Mouse (Mus musculus): ENCODE measurements around the gene Ppp1r2. TPM values are rescaled to one million over a fixed set of nuclear protein-coding genes. Genes with fewer than 3 reads are reported as not detected.

Ppp1r2 gene
- polyA plus RNA-seq, 1 experiment, result 89.0 TPM

GRCm38 (mm10) chr16:31313611-31314010 lies 38.5 kb upstream of the Ppp1r2 start:
- Histone ChIP-seq H3K4me3 (replicated peaks; ENCODE audit: extremely low read depth, low read depth, low read length) (no peak overlapping the region), H3K4me1 (ENCODE audit: control insufficient read depth, insufficient read depth, low read length) (0 out of 2 replicates have a peak, but pooled peaks cover 2% of the 10 kb centered on the region)
- no peak for TF ChIP-seq POLR2A (IDR thresholded peaks at IDR 0.05; ENCODE audit: borderline replicate concordance, extremely low read depth, low read depth, low read length)
- no peak for TF ChIP-seq CTCF (IDR thresholded peaks at IDR 0.05; ENCODE audit: insufficient read depth, low read length)
- WGBS, result 76% methylated on average over 2 of the region's 2 CpGs
- no peak for DNase-seq

- no peak for DNase-seq
- WGBS, result 84% methylated on average over 3 of the region's 3 CpGs
- H3K4me3 ChIP-seq (replicated peaks; ENCODE audit: extremely low read depth, low read depth, low read length), result no peak overlapping the region
- 0 out of 2 replicates have a peak, but pooled peaks cover 2% of the 10 kb centered on the region for H3K4me1 ChIP-seq (ENCODE audit: control insufficient read depth, insufficient read depth, low read length)
- TF ChIP-seq POLR2A (IDR thresholded peaks at IDR 0.05; ENCODE audit: borderline replicate concordance, extremely low read depth, low read depth, low read length) (no peak), CTCF (IDR thresholded peaks at IDR 0.05; ENCODE audit: insufficient read depth, low read length) (no peak)
Measured at GRCm38 (mm10) chr16:31312296-31312695, 37.2 kb upstream of the Ppp1r2 start.

GRCm38 (mm10) chr16:31305199-31305919 lies 30.3 kb upstream of the Ppp1r2 start:
- DNase-seq, result no peak
- TF ChIP-seq CTCF (IDR thresholded peaks at IDR 0.05; ENCODE audit: insufficient read depth, low read length) (no peak), POLR2A (IDR thresholded peaks at IDR 0.05; ENCODE audit: borderline replicate concordance, extremely low read depth, low read depth, low read length) (no peak)
- H3K4me3 ChIP-seq (replicated peaks; ENCODE audit: extremely low read depth, low read depth, low read length), result no peak overlapping the region
- no peaks in the 10 kb centered on the region for H3K4me1 ChIP-seq (ENCODE audit: control insufficient read depth, insufficient read depth, low read length)
- WGBS, result 80% methylated on average over 5 of the region's 5 CpGs

- WGBS, result 63% methylated on average over 10 of the region's 10 CpGs
- Histone ChIP-seq H3K4me3 (replicated peaks; ENCODE audit: extremely low read depth, low read depth, low read length) (no peak overlapping the region), H3K4me1 (ENCODE audit: control insufficient read depth, insufficient read depth, low read length) (no peaks in the 10 kb centered on the region)
- TF ChIP-seq CTCF (IDR thresholded peaks at IDR 0.05; ENCODE audit: insufficient read depth, low read length) (no peak), POLR2A (IDR thresholded peaks at IDR 0.05; ENCODE audit: borderline replicate concordance, extremely low read depth, low read depth, low read length) (no peak)
- no peak for DNase-seq
Measured at GRCm38 (mm10) chr16:31303276-31303675, 28.2 kb upstream of the Ppp1r2 start.

- TF ChIP-seq POLR2A (IDR thresholded peaks at IDR 0.05; ENCODE audit: borderline replicate concordance, extremely low read depth, low read depth, low read length) (no peak), CTCF (IDR thresholded peaks at IDR 0.05; ENCODE audit: insufficient read depth, low read length) (no peak)
- DNase-seq, result no peak
- 86% methylated on average over 6 of the region's 6 CpGs for WGBS
- H3K4me3 ChIP-seq (replicated peaks; ENCODE audit: extremely low read depth, low read depth, low read length), result no peak overlapping the region
- no peaks in the 10 kb centered on the region; the same call in 1 of the 2 replicates for H3K4me1 ChIP-seq (ENCODE audit: control insufficient read depth, insufficient read depth, low read length)
Measured at GRCm38 (mm10) chr16:31300883-31301532, 25.9 kb upstream of the Ppp1r2 start.

GRCm38 (mm10) chr16:31300467-31300866 lies 25.4 kb upstream of the Ppp1r2 start:
- no peak for DNase-seq
- H3K4me1 ChIP-seq (ENCODE audit: control insufficient read depth, insufficient read depth, low read length), result no peaks in the 10 kb centered on the region; the same call in 1 of the 2 replicates
- WGBS, result 53% methylated on average over 7 of the region's 7 CpGs
- H3K4me3 ChIP-seq (replicated peaks; ENCODE audit: extremely low read depth, low read depth, low read length), result no peak overlapping the region
- TF ChIP-seq POLR2A (IDR thresholded peaks at IDR 0.05; ENCODE audit: borderline replicate concordance, extremely low read depth, low read depth, low read length), result no peak
- no peak for TF ChIP-seq CTCF (IDR thresholded peaks at IDR 0.05; ENCODE audit: insufficient read depth, low read length)

- DNase-seq, result no peak
- WGBS, result 69% methylated on average over 3 of the region's 3 CpGs
- Histone ChIP-seq H3K4me1 (ENCODE audit: control insufficient read depth, insufficient read depth, low read length) (no peaks in the 10 kb centered on the region; the same call in 1 of the 2 replicates), H3K4me3 (replicated peaks; ENCODE audit: extremely low read depth, low read depth, low read length) (no peak overlapping the region)
- TF ChIP-seq POLR2A (IDR thresholded peaks at IDR 0.05; ENCODE audit: borderline replicate concordance, extremely low read depth, low read depth, low read length), result no peak
- no peak for TF ChIP-seq CTCF (IDR thresholded peaks at IDR 0.05; ENCODE audit: insufficient read depth, low read length)
Measured at GRCm38 (mm10) chr16:31299960-31300353, 24.9 kb upstream of the Ppp1r2 start.

GRCm38 (mm10) chr16:31299164-31299959 lies 24.3 kb upstream of the Ppp1r2 start:
- no peak for DNase-seq
- Histone ChIP-seq H3K4me3 (replicated peaks; ENCODE audit: extremely low read depth, low read depth, low read length) (no peak overlapping the region), H3K4me1 (ENCODE audit: control insufficient read depth, insufficient read depth, low read length) (no peaks in the 10 kb centered on the region; the same call in 1 of the 2 replicates)
- 69% methylated on average over 11 of the region's 11 CpGs for WGBS
- TF ChIP-seq POLR2A (IDR thresholded peaks at IDR 0.05; ENCODE audit: borderline replicate concordance, extremely low read depth, low read depth, low read length) (no peak), CTCF (IDR thresholded peaks at IDR 0.05; ENCODE audit: insufficient read depth, low read length) (no peak)

- H3K4me3 ChIP-seq (replicated peaks; ENCODE audit: extremely low read depth, low read depth, low read length), result no peak overlapping the region
- DNase-seq, result no peak
- TF ChIP-seq POLR2A (IDR thresholded peaks at IDR 0.05; ENCODE audit: borderline replicate concordance, extremely low read depth, low read depth, low read length), result no peak
- TF ChIP-seq CTCF (IDR thresholded peaks at IDR 0.05; ENCODE audit: insufficient read depth, low read length), result no peak
- 60% methylated on average over 7 of the region's 7 CpGs for WGBS
- H3K4me1 ChIP-seq (ENCODE audit: control insufficient read depth, insufficient read depth, low read length), result no peaks in the 10 kb centered on the region; the same call in 1 of the 2 replicates
Measured at GRCm38 (mm10) chr16:31297113-31297512, 22.0 kb upstream of the Ppp1r2 start.

Measured in lung, adult 2 months (tissue).